In the genomic region with DNA sequence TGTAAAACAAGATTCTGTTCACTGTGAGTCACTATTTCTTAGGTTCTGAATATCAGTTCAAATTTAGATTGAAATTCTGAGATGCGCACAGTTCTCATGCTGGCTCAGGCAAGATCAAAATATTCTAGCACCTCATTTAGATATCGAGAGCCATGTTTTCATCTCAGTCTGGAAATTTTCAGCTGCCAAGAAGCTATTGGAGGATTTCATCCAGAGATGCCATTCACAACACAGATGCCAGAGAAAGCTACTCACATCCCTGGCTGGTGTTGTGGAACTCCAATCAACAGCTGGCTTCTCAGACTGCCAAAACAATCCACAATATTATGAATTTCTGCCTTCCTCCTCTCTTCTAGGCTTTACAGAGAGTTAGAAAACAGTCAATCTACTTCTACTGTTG, we compare ENCODE assay signal across 19 mouse cellular contexts.
DNase-seq lines count a peak whose midpoint lies in the region; ATAC-seq and TF ChIP-seq lines count a peak whose summit lies in the region.
"Had no signal": no experiment of that assay in that cellular context is flagged by ENCODE, and none has a peak within 500 bp of the region (broad histone marks: within the 10 kb centered on the region; RNA-seq: fewer than 3 reads in every experiment).

No protein-coding gene starts in this region.

- no peak for TF ChIP-seq POLR2A in lung, adult 2 months (IDR thresholded peaks at IDR 0.05; ENCODE audit: borderline replicate concordance, extremely low read depth, low read depth, low read length)

- no peak overlapping the region for H3K4me2 ChIP-seq in embryonic facial prominence, embryonic 14.5 days (ENCODE audit: low read depth, low read length)
- H3K4me2 ChIP-seq in lung, postnatal 0 days (replicated peaks; ENCODE audit: low read depth, low read length), result no peak overlapping the region
- no peak overlapping the region for H3K4me2 ChIP-seq in kidney, embryonic 15.5 days
- H3K4me2 ChIP-seq: hindbrain, embryonic 14.5 days; limb, embryonic 13.5 days; midbrain, embryonic 12.5 days had no signal

- WGBS in embryonic facial prominence, embryonic 14.5 days, result 87% methylated on average over 2 of the region's 2 CpGs
- 94% methylated on average over 2 of the region's 2 CpGs for WGBS in embryonic facial prominence, embryonic 10.5 days
- 61% methylated on average over 2 of the region's 2 CpGs for WGBS in lung, postnatal 0 days
- 58% methylated on average over 2 of the region's 2 CpGs for WGBS in lung, adult 2 months
- WGBS in kidney, embryonic 15.5 days, result 95% methylated on average over 2 of the region's 2 CpGs

- no peak for TF ChIP-seq EP300 in lung, postnatal 0 days (IDR thresholded peaks at IDR 0.05)

- no peaks in the 10 kb centered on the region for H3K9me3 ChIP-seq in embryonic facial prominence, embryonic 14.5 days (ENCODE audit: control insufficient read depth, low read length)
- no peaks in the 10 kb centered on the region for H3K9me3 ChIP-seq in embryonic facial prominence, embryonic 10.5 days
- H3K9me3 ChIP-seq in lung, postnatal 0 days (ENCODE audit: low read length), result no peaks in the 10 kb centered on the region
- no peaks in the 10 kb centered on the region for H3K9me3 ChIP-seq in kidney, embryonic 15.5 days (replicated peaks)
- H3K9me3 ChIP-seq: limb, embryonic 13.5 days; midbrain, embryonic 12.5 days had no signal

- no peak for TF ChIP-seq CTCF in lung, postnatal 0 days (IDR thresholded peaks at IDR 0.05)
- no peak for TF ChIP-seq CTCF in lung, adult 2 months (IDR thresholded peaks at IDR 0.05; ENCODE audit: insufficient read depth, low read length)

- no peak overlapping the region for H3K9ac ChIP-seq in embryonic facial prominence, embryonic 14.5 days (ENCODE audit: low read depth, low read length)
- no peak overlapping the region for H3K9ac ChIP-seq in lung, postnatal 0 days (replicated peaks; ENCODE audit: low read depth)
- no peak overlapping the region for H3K9ac ChIP-seq in kidney, embryonic 15.5 days
- H3K9ac ChIP-seq: hindbrain, embryonic 14.5 days; limb, embryonic 13.5 days; liver, postnatal 0 days; midbrain, embryonic 12.5 days had no signal

- DNase-seq in embryonic facial prominence, embryonic 14.5 days (ENCODE audit: low spot score), result peak; percentile 16
- no peak for DNase-seq in embryonic facial prominence, embryonic 10.5 days (ENCODE audit: low spot score)
- peak; percentile 15 for DNase-seq in lung, postnatal 0 days (ENCODE audit: low spot score)
- no peak for DNase-seq in lung, adult 2 months
- peak; percentile 26 to 37 for DNase-seq in layer of hippocampus, postnatal 14 days (ENCODE audit: low spot score in 2 of 2)
- DNase-seq in right cerebral cortex, postnatal 36 days (ENCODE audit: low spot score in 2 of 2), result peak; percentile 1
- DNase-seq in spleen, adult 12 weeks (ENCODE audit: low spot score), result no peak
- DNase-seq: cerebellum, postnatal 14 days; heart, adult 11 months; kidney, adult 11 months; kidney, postnatal 4 days; liver, postnatal 0 days; thymus, postnatal 4 days had no signal

- no peaks in the 10 kb centered on the region for H3K27me3 ChIP-seq in embryonic facial prominence, embryonic 14.5 days (replicated peaks; ENCODE audit: control insufficient read depth, insufficient read depth, low read length)
- no peaks in the 10 kb centered on the region for H3K27me3 ChIP-seq in embryonic facial prominence, embryonic 10.5 days (replicated peaks; ENCODE audit: low read depth, poor library complexity, severe bottlenecking)
- no peaks in the 10 kb centered on the region for H3K27me3 ChIP-seq in lung, postnatal 0 days (replicated peaks; ENCODE audit: insufficient read depth, low read length)
- H3K27me3 ChIP-seq in kidney, embryonic 15.5 days, result no peaks in the 10 kb centered on the region
- H3K27me3 ChIP-seq: limb, embryonic 13.5 days; midbrain, embryonic 12.5 days had no signal

- no peaks in the 10 kb centered on the region for H3K36me3 ChIP-seq in embryonic facial prominence, embryonic 14.5 days (ENCODE audit: control insufficient read depth, insufficient read depth, low read length)
- H3K36me3 ChIP-seq in embryonic facial prominence, embryonic 10.5 days (replicated peaks), result no peaks in the 10 kb centered on the region
- no peaks in the 10 kb centered on the region for H3K36me3 ChIP-seq in lung, postnatal 0 days (ENCODE audit: insufficient read depth, low read length)
- no peaks in the 10 kb centered on the region for H3K36me3 ChIP-seq in kidney, embryonic 15.5 days
- H3K36me3 ChIP-seq: limb, embryonic 13.5 days; midbrain, embryonic 12.5 days had no signal

- no peak overlapping the region for H3K27ac ChIP-seq in embryonic facial prominence, embryonic 14.5 days (replicated peaks; ENCODE audit: low read depth, low read length)
- H3K27ac ChIP-seq in embryonic facial prominence, embryonic 10.5 days (replicated peaks), result no peak overlapping the region
- no peak overlapping the region for H3K27ac ChIP-seq in lung, postnatal 0 days (ENCODE audit: low read length)
- no peak overlapping the region for H3K27ac ChIP-seq in kidney, embryonic 15.5 days
- H3K27ac ChIP-seq: hindbrain, embryonic 14.5 days; limb, embryonic 13.5 days; midbrain, embryonic 12.5 days; stomach, postnatal 0 days had no signal

- no peak for ATAC-seq in embryonic facial prominence, embryonic 14.5 days (ENCODE audit: low read depth)
- no peak for ATAC-seq in lung, postnatal 0 days
- no peak for ATAC-seq in kidney, embryonic 15.5 days (replicated peaks; ENCODE audit: low FRiP score)
- ATAC-seq: liver, postnatal 0 days had no signal

- H3K4me1 ChIP-seq in embryonic facial prominence, embryonic 14.5 days (ENCODE audit: control insufficient read depth, insufficient read depth, low read length), result no peaks in the 10 kb centered on the region
- H3K4me1 ChIP-seq in embryonic facial prominence, embryonic 10.5 days, result no peaks in the 10 kb centered on the region
- no peaks in the 10 kb centered on the region for H3K4me1 ChIP-seq in lung, postnatal 0 days (ENCODE audit: insufficient read depth, low read depth, low read length)
- no peaks in the 10 kb centered on the region for H3K4me1 ChIP-seq in lung, adult 2 months (ENCODE audit: control insufficient read depth, insufficient read depth, low read length)
- no peaks in the 10 kb centered on the region for H3K4me1 ChIP-seq in kidney, embryonic 15.5 days
- H3K4me1 ChIP-seq: limb, embryonic 13.5 days; midbrain, embryonic 12.5 days had no signal

- H3K4me3 ChIP-seq in embryonic facial prominence, embryonic 14.5 days (ENCODE audit: low read depth, low read length), result no peak overlapping the region
- no peak overlapping the region for H3K4me3 ChIP-seq in embryonic facial prominence, embryonic 10.5 days
- no peak overlapping the region for H3K4me3 ChIP-seq in lung, postnatal 0 days (ENCODE audit: low read depth, low read length)
- no peak overlapping the region for H3K4me3 ChIP-seq in lung, adult 2 months (replicated peaks; ENCODE audit: extremely low read depth, low read depth, low read length)
- no peak overlapping the region for H3K4me3 ChIP-seq in kidney, embryonic 15.5 days (replicated peaks)
- H3K4me3 ChIP-seq: limb, embryonic 13.5 days; midbrain, embryonic 12.5 days; myocyte had no signal

Comparison
In these comparisons a context has a peak if more than half of its experiments do, and no peak if none do; other contexts are left out.
1. DNase-seq: peak in embryonic facial prominence, embryonic 14.5 days (single experiment), lung, postnatal 0 days (single experiment), layer of hippocampus, postnatal 14 days (2 of 2) and right cerebral cortex, postnatal 36 days (2 of 2); none in embryonic facial prominence, embryonic 10.5 days (single experiment), lung, adult 2 months (single experiment) and spleen, adult 12 weeks (single experiment).